In genomic region chr16:49175077-49175476, GRCm38 (mm10) we compare ENCODE assay signal across 25 mouse cellular contexts.
DNase-seq lines count a peak whose midpoint lies in the region; ATAC-seq and TF ChIP-seq lines count a peak whose summit lies in the region.
"Had no signal": no experiment of that assay in that cellular context is flagged by ENCODE, and none has a peak within 500 bp of the region (broad histone marks: within the 10 kb centered on the region; RNA-seq: fewer than 3 reads in every experiment).

No protein-coding gene starts in this region.

- no peak for DNase-seq in forebrain, embryonic 11.5 days (ENCODE audit: low spot score)
- no peak for DNase-seq in kidney, adult 2 months
- peak; percentile 42 for DNase-seq in kidney, postnatal 0 days (ENCODE audit: low spot score)
- DNase-seq in kidney, adult 11 months = no peak
- DNase-seq in left cerebral cortex, adult 2 months (ENCODE audit: extremely low spot score in 1 of 2, low spot score in 2 of 2) = no peak
- DNase-seq in left cerebral cortex, postnatal 14 days (ENCODE audit: low spot score in 2 of 2) = no peak
- DNase-seq: adrenal gland, adult 8-10 months; adrenal gland, postnatal 14 days; adrenal gland, postnatal 36 days; B cell, adult 2 months; cerebellum, adult 11-12 months; cerebellum, adult 2 months; cerebellum, adult 9-10 months; cerebellum, postnatal 10 days; cerebellum, postnatal 25 days had no signal

- H3K27me3 ChIP-seq in forebrain, embryonic 11.5 days (ENCODE audit: control insufficient read depth, insufficient read depth, low read length) = no peaks in the 10 kb centered on the region
- H3K27me3 ChIP-seq in forebrain, embryonic 16.5 days (replicated peaks; ENCODE audit: control insufficient read depth, insufficient read depth, low read length) = no peaks in the 10 kb centered on the region
- no peaks in the 10 kb centered on the region for H3K27me3 ChIP-seq in kidney, embryonic 15.5 days
- H3K27me3 ChIP-seq in kidney, adult 2 months (replicated peaks; ENCODE audit: control insufficient read depth, insufficient read depth, low read length) = no peaks in the 10 kb centered on the region
- H3K27me3 ChIP-seq in kidney, postnatal 0 days (ENCODE audit: insufficient read depth, low read length) = no peaks in the 10 kb centered on the region
- H3K27me3 ChIP-seq: CH12.LX; embryonic facial prominence, embryonic 12.5 days; forebrain, embryonic 12.5 days had no signal

- peaks cover 3% of the 10 kb centered on the region; the same call in 1 of the 2 replicates for H3K4me1 ChIP-seq in forebrain, embryonic 11.5 days (replicated peaks; ENCODE audit: control insufficient read depth, insufficient read depth, low read length)
- 0 out of 2 replicates have a peak, but pooled peaks cover 3% of the 10 kb centered on the region for H3K4me1 ChIP-seq in forebrain, embryonic 16.5 days (replicated peaks; ENCODE audit: control insufficient read depth, insufficient read depth, low read length)
- H3K4me1 ChIP-seq in kidney, embryonic 15.5 days = no peaks in the 10 kb centered on the region
- H3K4me1 ChIP-seq in kidney, adult 2 months (ENCODE audit: control insufficient read depth, insufficient read depth, low read length) = no peaks in the 10 kb centered on the region
- H3K4me1 ChIP-seq in kidney, postnatal 0 days (replicated peaks; ENCODE audit: insufficient read depth, low read length) = no peaks in the 10 kb centered on the region
- H3K4me1 ChIP-seq: embryonic facial prominence, embryonic 10.5 days; embryonic facial prominence, embryonic 12.5 days had no signal

- no peak overlapping the region for H3K27ac ChIP-seq in forebrain, embryonic 11.5 days (ENCODE audit: low read depth, low read length)
- no peak overlapping the region for H3K27ac ChIP-seq in forebrain, embryonic 16.5 days (ENCODE audit: low read length)
- H3K27ac ChIP-seq in kidney, embryonic 15.5 days = no peak overlapping the region
- H3K27ac ChIP-seq in kidney, adult 2 months (ENCODE audit: insufficient read depth, low read depth, low read length) = no peak overlapping the region
- no peak overlapping the region for H3K27ac ChIP-seq in kidney, postnatal 0 days
- H3K27ac ChIP-seq in left cerebral cortex, adult 2 months = peak overlapping the region; percentile 76; the same call in 1 of the 2 replicates
- H3K27ac ChIP-seq: embryonic facial prominence, embryonic 10.5 days; embryonic facial prominence, embryonic 12.5 days; forebrain, embryonic 12.5 days had no signal

- no peaks in the 10 kb centered on the region for H3K9me3 ChIP-seq in forebrain, embryonic 11.5 days (ENCODE audit: control insufficient read depth, low read length)
- no peaks in the 10 kb centered on the region for H3K9me3 ChIP-seq in forebrain, embryonic 16.5 days (ENCODE audit: control insufficient read depth, low read length)
- no peaks in the 10 kb centered on the region for H3K9me3 ChIP-seq in kidney, embryonic 15.5 days (replicated peaks)
- H3K9me3 ChIP-seq in kidney, postnatal 0 days (replicated peaks; ENCODE audit: low read length) = no peaks in the 10 kb centered on the region
- H3K9me3 ChIP-seq: embryonic facial prominence, embryonic 12.5 days; forebrain, embryonic 12.5 days; G1E had no signal

- 88% methylated on average over 1 of the region's 1 CpGs for WGBS in forebrain, embryonic 11.5 days
- WGBS in forebrain, embryonic 16.5 days = 100% methylated on average over 1 of the region's 1 CpGs
- WGBS in kidney, embryonic 15.5 days = 37% methylated on average over 1 of the region's 1 CpGs
- WGBS in kidney, adult 2 months = 42% methylated on average over 1 of the region's 1 CpGs
- WGBS in kidney, postnatal 0 days = 31% methylated on average over 1 of the region's 1 CpGs

- H3K9ac ChIP-seq in forebrain, embryonic 11.5 days (ENCODE audit: low read length) = no peak overlapping the region
- no peak overlapping the region for H3K9ac ChIP-seq in forebrain, embryonic 16.5 days (replicated peaks; ENCODE audit: low read depth, low read length)
- no peak overlapping the region for H3K9ac ChIP-seq in kidney, embryonic 15.5 days
- H3K9ac ChIP-seq in kidney, postnatal 0 days (ENCODE audit: low read depth, low read length) = no peak overlapping the region
- H3K9ac ChIP-seq: embryonic facial prominence, embryonic 12.5 days; forebrain, embryonic 12.5 days had no signal

- ATAC-seq in forebrain, embryonic 11.5 days (replicated peaks; ENCODE audit: low FRiP score) = 0 out of 2 replicates have a peak, but pooled peaks have one; percentile 14
- no peak for ATAC-seq in forebrain, embryonic 16.5 days
- ATAC-seq in kidney, embryonic 15.5 days (replicated peaks; ENCODE audit: low FRiP score) = peak; percentile 97
- peak; percentile 75 for ATAC-seq in kidney, postnatal 0 days (replicated peaks; ENCODE audit: low FRiP score, low read depth)
- ATAC-seq: activated CD4-positive, CD25-positive, alpha-beta regulatory T cell, adult 4 months; CD4-positive, CD25-positive, alpha-beta regulatory T cell, adult 4 months; Patski had no signal

- no peaks in the 10 kb centered on the region for H3K36me3 ChIP-seq in forebrain, embryonic 11.5 days (ENCODE audit: control insufficient read depth, insufficient read depth, low read length)
- no peaks in the 10 kb centered on the region for H3K36me3 ChIP-seq in forebrain, embryonic 16.5 days (ENCODE audit: control insufficient read depth, insufficient read depth)
- H3K36me3 ChIP-seq in kidney, embryonic 15.5 days = no peaks in the 10 kb centered on the region
- no peaks in the 10 kb centered on the region for H3K36me3 ChIP-seq in kidney, adult 2 months (ENCODE audit: control insufficient read depth, insufficient read depth, low read length)
- H3K36me3 ChIP-seq in kidney, postnatal 0 days (ENCODE audit: insufficient read depth, low read length) = no peaks in the 10 kb centered on the region
- H3K36me3 ChIP-seq: embryonic facial prominence, embryonic 10.5 days; embryonic facial prominence, embryonic 12.5 days; forebrain, embryonic 12.5 days; G1E had no signal

- no peak for TF ChIP-seq POLR2A in kidney, adult 2 months (IDR thresholded peaks at IDR 0.05; ENCODE audit: low read depth, low read length)

- no peak overlapping the region for H3K4me2 ChIP-seq in forebrain, embryonic 11.5 days (ENCODE audit: low read depth, low read length, severe bottlenecking)
- no peak overlapping the region for H3K4me2 ChIP-seq in forebrain, embryonic 16.5 days (ENCODE audit: low read length)
- H3K4me2 ChIP-seq in kidney, embryonic 15.5 days = no peak overlapping the region
- H3K4me2 ChIP-seq in kidney, postnatal 0 days (ENCODE audit: low read length) = no peak overlapping the region
- H3K4me2 ChIP-seq: embryonic facial prominence, embryonic 12.5 days; forebrain, embryonic 12.5 days had no signal

- no peak for TF ChIP-seq CTCF in kidney, adult 2 months (conservative IDR thresholded peaks at IDR 0.05; ENCODE audit: insufficient read depth, insufficient read length, low read depth, low read length)
- no peak for TF ChIP-seq CTCF in kidney, postnatal 0 days (IDR thresholded peaks at IDR 0.05; ENCODE audit: low read depth)
- TF ChIP-seq CTCF in left cerebral cortex, adult 2 months (IDR thresholded peaks at IDR 0.05) = no peak

- no peak overlapping the region for H3K4me3 ChIP-seq in forebrain, embryonic 11.5 days (ENCODE audit: low read depth, low read length)
- H3K4me3 ChIP-seq in forebrain, embryonic 16.5 days (replicated peaks; ENCODE audit: low read length) = no peak overlapping the region
- no peak overlapping the region for H3K4me3 ChIP-seq in kidney, embryonic 15.5 days (replicated peaks)
- no peak overlapping the region for H3K4me3 ChIP-seq in kidney, adult 2 months (ENCODE audit: insufficient read depth, low read depth, low read length)
- no peak overlapping the region for H3K4me3 ChIP-seq in kidney, postnatal 0 days (replicated peaks; ENCODE audit: low read depth, low read length)
- no peak overlapping the region for H3K4me3 ChIP-seq in left cerebral cortex, adult 2 months
- H3K4me3 ChIP-seq: embryonic facial prominence, embryonic 10.5 days; embryonic facial prominence, embryonic 12.5 days; forebrain, embryonic 12.5 days had no signal

- intact Hi-C loops in left cerebral cortex, adult 2 months (cut with DNase I) = no loop called here
- intact Hi-C loops in left cerebral cortex, postnatal 14 days (cut with DNase I) = no loop called here
